Mouse (Mus musculus) olfactory bulb, adult 2 months (tissue): Measurements from ENCODE around the gene Rnf208.
"Not testable (repeated sequence)": the region's sequence is repeated elsewhere in the genome, so short reads cannot be mapped to it uniquely, and the experiment has no call there.

Experiments
- CTCF ChIP-seq: fragments of 200-500 bp; IDR thresholded peaks from 2 replicates; pipeline ENCODE4 v1.5.1; 2012; ENCODE audit warnings: low read depth, mild to moderate bottlenecking, low read length, moderate library complexity; ENCODE audit not compliant: insufficient read depth
- POLR2A ChIP-seq: fragments of 200-500 bp; IDR thresholded peaks from 2 replicates; pipeline ENCODE4 v1.6.1; 2012; ENCODE audit warnings: mild to moderate bottlenecking, low read depth, low read length, moderate library complexity; ENCODE audit not compliant: insufficient read depth

- TF ChIP-seq CTCF, POLR2A: not testable (repeated sequence)
These were observed 15.2 kb downstream of the Rnf208 start for GRCm38 (mm10) chr2:25257250-25257649.
